Mouse (Mus musculus) thymus, adult 2 months (tissue): Measurements from ENCODE around the gene Kcnh1. TPM values are rescaled to one million over a fixed set of nuclear protein-coding genes. Genes with fewer than 3 reads are reported as not detected.

Source experiments
- DNase-seq: peaks from one replicate; pipeline ENCODE4 v3.0.0; 2021
- H3K27ac ChIP-seq: fragments of 200-500 bp; 2 replicates; pipeline ENCODE4 v1.5.1; 2012; ENCODE audit warnings: low read length, control low read depth; ENCODE audit not compliant: control insufficient read depth, insufficient read depth
- H3K27me3 ChIP-seq: fragments of 200-500 bp; 2 replicates; pipeline ENCODE4 v1.6.1; 2012; ENCODE audit warnings: mild to moderate bottlenecking, low read length, moderate library complexity, mixed read lengths; ENCODE audit not compliant: control insufficient read depth, insufficient read depth
- H3K36me3 ChIP-seq: fragments of 200-500 bp; 2 replicates; pipeline ENCODE4 v1.6.1; 2012; ENCODE audit warnings: mild to moderate bottlenecking, low read length, moderate library complexity; ENCODE audit not compliant: control insufficient read depth, insufficient read depth
- H3K4me1 ChIP-seq: fragments of 200-500 bp; replicated peaks from 2 replicates; pipeline ENCODE4 v1.6.1; 2012; ENCODE audit warnings: low read length; ENCODE audit not compliant: control insufficient read depth, insufficient read depth
- H3K4me3 ChIP-seq: fragments of 200-500 bp; 2 replicates; pipeline ENCODE4 v1.5.1; 2012; ENCODE audit warnings: mild to moderate bottlenecking, low read length, control low read depth, moderate library complexity; ENCODE audit not compliant: control insufficient read depth, insufficient read depth
- CTCF ChIP-seq: fragments of 200-500 bp; IDR thresholded peaks from 2 replicates; pipeline ENCODE4 v1.5.1; 2012; ENCODE audit warnings: mild to moderate bottlenecking, control low read depth, low read length, moderate library complexity, borderline replicate concordance; ENCODE audit not compliant: control insufficient read depth, poor library complexity, insufficient read depth; ENCODE audit errors: extremely low read depth
- POLR2A ChIP-seq: fragments of 200-500 bp; IDR thresholded peaks from 2 replicates; pipeline ENCODE4 v1.6.1; 2012; ENCODE audit warnings: mild to moderate bottlenecking, low read length, control low read depth, moderate library complexity; ENCODE audit not compliant: control insufficient read depth, poor library complexity, insufficient read depth; ENCODE audit errors: extremely low read depth
- WGBS: fragments of 180-500 bp; shearing (Covaris S2); methylation state at CpG from one replicate; pipeline ENCODE4 v1.1.7; 2018; 5-methylcytosine and 5-hydroxymethylcytosine counted together
- polyA plus RNA-seq: library from polyadenylated mRNA; depleted of rRNA; stranded (reverse); fragments of >200 nt; gene quantifications from 2 replicates; pipeline ENCODE4 v1.2.3, GENCODE M21; 2012

Gene Kcnh1
- polyA plus RNA-seq, 1 experiment = 1.0 TPM

GRCm38 (mm10) chr1:192520836-192521435 lies 330.4 kb downstream of the Kcnh1 start:
- no peak for TF ChIP-seq POLR2A
- TF ChIP-seq CTCF = no peak
- Histone ChIP-seq H3K36me3 (no peaks in the 10 kb centered on the region), H3K27ac (no peak overlapping the region), H3K4me3 (no peak overlapping the region), H3K27me3 (no peaks in the 10 kb centered on the region), H3K4me1 (no peaks in the 10 kb centered on the region)
- DNase-seq = no peak
- WGBS = 76% methylated on average over 13 of the region's 13 CpGs

- TF ChIP-seq POLR2A (no peak), CTCF (no peak)
- 88% methylated on average over 12 of the region's 12 CpGs for WGBS
Measured at GRCm38 (mm10) chr1:192522376-192523178, 332.0 kb downstream of the Kcnh1 start.

GRCm38 (mm10) chr1:192525711-192526350 lies 335.3 kb downstream of the Kcnh1 start:
- H3K4me1 ChIP-seq = no peaks in the 10 kb centered on the region
- H3K36me3 ChIP-seq = no peaks in the 10 kb centered on the region
- WGBS = 89% methylated on average over 14 of the region's 14 CpGs
- no peak overlapping the region for H3K4me3 ChIP-seq
- no peak for DNase-seq
- no peak for TF ChIP-seq POLR2A
- no peak for TF ChIP-seq CTCF
- H3K27ac ChIP-seq = no peak overlapping the region
- no peaks in the 10 kb centered on the region for H3K27me3 ChIP-seq

More at GRCm38 (mm10) chr1:192522376-192523178, 332.0 kb downstream of the Kcnh1 start:
- Histone ChIP-seq H3K4me1 (no peaks in the 10 kb centered on the region), H3K27ac (no peak overlapping the region), H3K4me3 (no peak overlapping the region), H3K27me3 (no peaks in the 10 kb centered on the region), H3K36me3 (no peaks in the 10 kb centered on the region)
- DNase-seq = no peak

GRCm38 (mm10) chr1:192531490-192532146 lies 341.0 kb downstream of the Kcnh1 start:
- WGBS = 74% methylated on average over 2 of the region's 2 CpGs
- DNase-seq = no peak
- H3K27ac ChIP-seq = no peak overlapping the region
- TF ChIP-seq POLR2A = no peak
- TF ChIP-seq CTCF = no peak
- no peaks in the 10 kb centered on the region for H3K4me1 ChIP-seq
- no peaks in the 10 kb centered on the region for H3K36me3 ChIP-seq
- no peak overlapping the region for H3K4me3 ChIP-seq
- no peaks in the 10 kb centered on the region for H3K27me3 ChIP-seq

GRCm38 (mm10) chr1:192532212-192532611 lies 341.6 kb downstream of the Kcnh1 start:
- Histone ChIP-seq H3K27ac (no peak overlapping the region), H3K4me3 (no peak overlapping the region), H3K27me3 (no peaks in the 10 kb centered on the region), H3K36me3 (no peaks in the 10 kb centered on the region), H3K4me1 (no peaks in the 10 kb centered on the region)
- WGBS = 47% methylated on average over 2 of the region's 2 CpGs
- TF ChIP-seq CTCF = no peak
- TF ChIP-seq POLR2A = no peak
- no peak for DNase-seq

GRCm38 (mm10) chr1:192533016-192533415 lies 342.4 kb downstream of the Kcnh1 start:
- Histone ChIP-seq H3K4me3 (no peak overlapping the region), H3K4me1 (no peaks in the 10 kb centered on the region), H3K27me3 (no peaks in the 10 kb centered on the region), H3K27ac (no peak overlapping the region), H3K36me3 (no peaks in the 10 kb centered on the region)
- TF ChIP-seq CTCF (no peak), POLR2A (no peak)
- no peak for DNase-seq

- DNase-seq = no peak
- Histone ChIP-seq H3K27me3 (no peaks in the 10 kb centered on the region), H3K27ac (no peak overlapping the region), H3K36me3 (no peaks in the 10 kb centered on the region), H3K4me3 (no peak overlapping the region), H3K4me1 (no peaks in the 10 kb centered on the region)
- no peak for TF ChIP-seq POLR2A
- 86% methylated on average over 1 of the region's 1 CpGs for WGBS
Measured at GRCm38 (mm10) chr1:192536440-192536839, 345.9 kb downstream of the Kcnh1 start.
